Mouse (Mus musculus) cerebellum, postnatal 10 days (tissue): Measurements from ENCODE around the gene Tvp23b.

Experiments
- DNase-seq, 2 experiments: peaks; one replicate each; pipeline ENCODE4 v3.0.0; 2021; ENCODE audit warnings: mixed read lengths in 2 of 2

Tvp23b gene

GRCm38 (mm10) chr11:62879220-62880048, at the start of gene Tvp23b:
Tvp23b (plus strand) TSS chr11:62879455.
- peak; percentile 100 for DNase-seq

DNA sequence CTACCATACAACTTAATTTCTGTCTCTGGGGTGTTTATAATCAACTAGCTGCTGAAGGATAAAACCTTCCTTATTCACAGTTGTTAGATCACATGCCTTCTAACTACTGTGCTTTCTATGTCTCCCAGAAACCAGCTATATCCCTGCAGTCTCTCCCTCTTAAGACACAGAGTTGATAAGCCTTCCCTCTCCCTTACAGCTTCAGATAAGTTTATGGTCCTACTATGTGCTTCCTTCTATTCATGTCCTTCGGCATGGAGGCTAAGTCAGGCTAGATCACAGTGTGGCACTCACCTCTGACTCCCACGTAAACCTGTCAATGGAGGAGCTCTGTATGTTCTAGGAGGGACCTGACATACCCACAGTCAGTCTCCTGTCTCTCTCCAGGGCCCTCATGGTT, 48.9 kb upstream of the Tvp23b start:
- DNase-seq, result no peak

DNA sequence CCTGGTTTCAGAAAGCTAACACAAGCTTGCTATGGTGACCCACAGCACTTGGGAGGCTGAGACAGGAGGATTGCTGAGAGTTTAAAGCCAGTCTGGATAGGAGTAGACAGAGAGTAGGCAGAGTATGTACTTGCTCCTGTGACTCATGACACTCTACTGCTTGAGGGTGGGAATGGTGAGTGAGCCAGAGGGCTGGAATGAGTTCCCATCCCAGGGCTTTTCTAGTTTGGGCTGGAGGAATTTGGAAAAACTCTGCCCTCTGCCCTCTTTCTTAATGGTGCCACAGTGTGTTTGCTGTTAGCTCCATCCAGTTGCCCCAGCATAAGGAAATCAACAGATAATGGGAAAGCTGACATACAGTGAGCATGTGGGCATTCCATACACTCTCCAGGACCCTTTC, 47.3 kb upstream of the Tvp23b start:
- DNase-seq, result no peak

GRCm38 (mm10) chr11:62844562-62844961, 34.7 kb upstream of the Tvp23b start:
- no peak for DNase-seq

- no peak for DNase-seq
Measured at GRCm38 (mm10) chr11:62845730-62846129, 33.5 kb upstream of the Tvp23b start.

GRCm38 (mm10) chr11:62846961-62847654, 32.1 kb upstream of the Tvp23b start, which contains the start of gene Fbxw10:
Fbxw10 (plus strand) TSS chr11:62847069.
- peak in 1 of 2 experiments; percentile 14 for DNase-seq

DNA sequence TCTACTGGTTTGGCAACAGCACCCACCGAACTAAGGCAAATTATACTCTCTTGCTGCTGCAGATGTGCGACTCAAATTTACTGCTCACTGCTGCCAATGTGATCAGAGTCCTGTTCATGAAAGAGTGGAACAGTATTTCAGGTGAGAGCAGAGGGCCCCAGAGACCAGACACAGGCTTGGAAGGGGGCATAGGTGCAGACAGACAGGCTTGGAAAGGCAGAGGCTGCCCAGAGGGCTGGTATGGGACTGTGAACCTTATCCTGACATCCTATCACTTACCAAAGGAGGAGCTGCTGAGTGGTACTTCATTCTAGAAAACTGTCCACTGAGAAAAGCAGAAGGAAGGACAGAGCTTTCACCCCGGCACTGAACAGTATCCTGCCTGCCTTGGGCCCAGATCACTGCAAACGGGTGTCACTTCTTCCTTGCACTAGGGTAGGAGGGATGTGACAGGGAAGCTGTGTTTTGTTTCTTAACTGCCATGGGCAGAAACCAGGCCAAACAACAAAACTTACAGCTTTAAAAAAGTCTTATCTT, 31.5 kb upstream of the Tvp23b start:
- DNase-seq, result no peak

GRCm38 (mm10) chr11:62848301-62848700, 31.0 kb upstream of the Tvp23b start:
- peak; percentile 64 to 68 for DNase-seq

DNA sequence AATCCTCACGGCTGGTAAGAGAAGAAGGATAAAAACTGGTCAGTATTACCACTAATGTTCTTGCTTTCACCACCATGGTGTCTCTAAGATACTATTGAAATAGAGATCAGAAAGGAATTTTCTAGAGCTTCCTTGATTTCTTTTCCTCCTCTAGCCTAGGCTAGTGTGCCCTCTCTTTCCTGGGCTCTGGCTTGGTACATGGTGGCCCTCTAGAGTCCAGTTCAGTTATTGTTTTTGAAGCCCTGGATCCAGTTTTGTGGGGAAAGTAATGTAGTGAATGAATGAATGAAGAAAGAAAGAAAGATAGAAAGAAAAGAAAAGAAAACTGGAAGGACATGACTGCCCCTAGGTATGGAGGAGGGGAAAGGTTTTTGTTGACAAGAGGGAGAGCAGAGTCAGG, 28.1 kb upstream of the Tvp23b start:
- peak; percentile 30 to 50 for DNase-seq

GRCm38 (mm10) chr11:62853334-62853733, 25.9 kb upstream of the Tvp23b start:
- no peak for DNase-seq

- no peak for DNase-seq
Measured at GRCm38 (mm10) chr11:62865562-62865961, 13.7 kb upstream of the Tvp23b start.

GRCm38 (mm10) chr11:62866685-62867084, 12.6 kb upstream of the Tvp23b start:
- no peak for DNase-seq

DNA sequence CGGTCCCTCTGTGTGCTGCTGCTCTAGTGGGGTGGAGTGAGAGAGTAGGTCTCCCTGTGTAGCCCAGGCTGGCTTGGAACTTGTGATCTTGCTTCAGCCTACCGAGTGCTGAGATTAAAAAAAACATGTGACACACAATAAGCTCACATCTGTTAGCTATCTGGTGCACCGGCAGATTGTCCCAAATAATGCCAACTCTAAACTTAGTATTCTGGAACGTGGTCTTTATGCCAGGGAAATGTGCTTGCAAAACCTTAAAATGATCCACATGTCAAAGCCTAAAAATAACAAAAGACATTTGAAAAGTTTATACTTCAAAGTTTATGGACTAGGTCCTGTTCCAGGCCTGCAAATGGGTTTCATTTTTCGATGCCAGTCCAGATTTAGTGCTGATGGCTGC, 10.1 kb upstream of the Tvp23b start:
- DNase-seq, result no peak

DNA sequence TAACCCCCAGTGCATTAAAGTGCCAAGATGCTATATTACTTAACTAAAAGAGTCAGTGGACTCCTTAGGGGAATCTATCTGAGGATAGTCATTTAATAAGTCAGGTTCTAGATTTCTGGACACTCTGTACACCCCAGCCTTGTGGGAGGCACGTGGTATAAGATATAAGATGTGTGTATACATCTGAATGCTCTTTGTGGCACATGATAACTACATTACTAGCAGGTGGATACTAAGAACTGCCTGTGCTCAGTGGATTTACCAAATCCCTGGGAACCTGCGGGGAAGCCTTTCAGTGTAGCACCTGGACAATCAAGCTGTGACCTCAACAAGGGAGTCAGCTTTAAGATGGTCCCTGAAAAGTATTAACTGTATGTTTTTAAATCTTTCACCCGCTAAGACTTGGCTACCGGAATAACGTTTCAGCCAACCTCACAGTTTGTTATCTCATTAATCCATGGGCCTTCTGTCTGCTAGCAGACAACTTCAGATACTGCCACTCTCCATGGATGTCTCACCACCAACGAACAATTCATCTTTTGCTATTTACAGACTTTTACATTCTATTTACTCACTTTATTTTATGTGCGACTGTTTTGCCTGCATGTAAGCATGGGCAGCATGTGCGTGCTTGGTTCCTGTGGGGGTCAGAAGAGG, 9.4 kb upstream of the Tvp23b start:
- DNase-seq, result no peak

GRCm38 (mm10) chr11:62873479-62873878, 5.8 kb upstream of the Tvp23b start:
- no peak for DNase-seq

GRCm38 (mm10) chr11:62875696-62876095, 3.6 kb upstream of the Tvp23b start:
- no peak for DNase-seq

- no peak for DNase-seq
Measured at GRCm38 (mm10) chr11:62876445-62876844, 2.8 kb upstream of the Tvp23b start.

GRCm38 (mm10) chr11:62877391-62877790, 1.9 kb upstream of the Tvp23b start:
- no peak for DNase-seq

DNA sequence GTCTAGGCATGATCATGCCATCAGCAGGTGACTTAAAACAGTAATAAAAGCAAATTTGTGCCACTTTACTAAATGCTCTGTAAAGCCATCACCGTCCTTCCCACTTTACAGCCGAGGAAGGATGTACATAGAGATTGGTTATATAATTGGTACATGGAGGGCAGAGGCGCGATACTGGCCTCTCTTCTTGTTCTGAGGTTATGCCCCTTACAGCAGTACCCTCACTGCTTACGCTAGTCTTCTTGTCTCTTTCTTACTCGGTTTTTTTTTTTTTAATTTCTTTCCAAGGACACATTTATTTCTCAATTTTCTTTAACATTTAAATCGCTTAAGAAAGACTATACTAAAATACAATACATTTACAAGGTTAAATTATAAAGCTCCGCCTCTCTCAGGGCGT, 527 bp upstream of the Tvp23b start:
- peak in 1 of 2 experiments; percentile 14 for DNase-seq

DNA sequence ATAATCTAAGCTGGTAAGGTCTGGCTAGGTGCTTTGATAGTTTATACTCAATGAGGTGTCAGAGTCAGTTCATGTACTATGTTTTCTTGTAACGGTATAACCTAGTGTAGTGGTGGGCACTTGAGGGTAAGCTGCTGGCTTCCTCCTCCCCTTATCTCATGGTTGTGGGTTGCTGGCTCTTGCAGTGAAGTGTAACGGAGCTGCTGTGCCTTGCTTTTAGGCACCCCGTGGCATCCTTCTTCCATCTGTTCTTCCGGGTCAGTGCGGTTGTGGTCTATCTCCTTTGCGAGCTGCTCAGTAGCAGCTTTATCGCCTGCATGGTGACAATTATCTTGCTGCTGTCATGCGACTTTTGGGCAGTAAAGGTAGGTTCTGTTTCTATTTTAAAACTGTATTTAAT, 4.2 kb downstream of the Tvp23b start:
- DNase-seq, result no peak

GRCm38 (mm10) chr11:62885323-62885722, 6.1 kb downstream of the Tvp23b start:
- DNase-seq, result no peak

GRCm38 (mm10) chr11:62890796-62891195, 11.5 kb downstream of the Tvp23b start:
- no peak for DNase-seq

DNA sequence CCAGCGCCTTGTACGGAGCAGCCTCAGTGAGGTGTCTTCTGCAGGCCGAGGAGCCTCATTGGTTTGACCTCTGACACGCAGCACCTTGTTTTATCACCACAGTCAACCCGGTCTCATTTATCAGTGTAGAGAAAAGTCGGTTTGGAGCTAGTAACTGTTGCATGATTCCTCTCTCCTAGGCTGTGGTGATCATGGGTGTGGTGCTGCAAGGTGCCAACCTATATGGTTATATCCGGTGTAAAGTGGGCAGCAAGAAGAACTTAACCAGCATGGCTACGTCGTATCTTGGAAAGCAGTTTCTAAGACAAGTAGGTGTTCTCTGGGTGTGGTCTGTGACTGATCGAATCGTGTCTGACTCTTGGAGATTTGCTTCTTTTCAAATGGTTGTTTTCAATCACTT, 12.5 kb downstream of the Tvp23b start:
- no peak for DNase-seq
